Mouse (Mus musculus) mouse trophoblast stem cell (cell line): ENCODE data around the gene Ano10.

Source experiments
- in situ Hi-C, 2 experiments: fragments of 300-500 bp; cut with MseI, MboI; formaldehyde crosslinking; loops; 2 replicates in 1 of 2; 3 replicates in 1 of 2; pipeline ENCODE4 v1.15.1; 2025

Gene Ano10

GRCm38 (mm10) chr9:122245879-122246278 is 48.3 kb downstream of the Ano10 start:
- in situ Hi-C loops = loop anchor here (5.0 kb wide), 1 partner anchor 66 kb away; no protein-coding TSS in a partner anchor

- in situ Hi-C loops = loop anchor here (5.0 kb wide), 1 partner anchor 67 kb away; no protein-coding TSS in a partner anchor
These were observed 48.8 kb downstream of the Ano10 start for GRCm38 (mm10) chr9:122245471-122245870.

GRCm38 (mm10) chr9:122244800-122245165 is 49.4 kb downstream of the Ano10 start:
- in situ Hi-C loops = loop anchor here (5.0 kb wide), 1 partner anchor 68 kb away; no protein-coding TSS in a partner anchor

- in situ Hi-C loops = no loop called here
These were observed 50.0 kb downstream of the Ano10 start for GRCm38 (mm10) chr9:122244080-122244799.

GRCm38 (mm10) chr9:122243297-122243696 is 50.9 kb downstream of the Ano10 start:
- in situ Hi-C loops = no loop called here

- in situ Hi-C loops = no loop called here
These were observed 51.4 kb downstream of the Ano10 start for GRCm38 (mm10) chr9:122242856-122243255.

- in situ Hi-C loops = no loop called here
These were observed 52.3 kb downstream of the Ano10 start for GRCm38 (mm10) chr9:122241812-122242400.

GRCm38 (mm10) chr9:122240629-122241199 is 53.5 kb downstream of the Ano10 start:
- in situ Hi-C loops = no loop called here

GRCm38 (mm10) chr9:122234741-122235140 is 59.5 kb downstream of the Ano10 start:
- in situ Hi-C loops = no loop called here

GRCm38 (mm10) chr9:122233972-122234345 is 60.3 kb downstream of the Ano10 start:
- in situ Hi-C loops = no loop called here

- in situ Hi-C loops = no loop called here
These were observed 60.8 kb downstream of the Ano10 start for GRCm38 (mm10) chr9:122233316-122233971.

GRCm38 (mm10) chr9:122232912-122233311 is 61.3 kb downstream of the Ano10 start:
- in situ Hi-C loops = no loop called here

GRCm38 (mm10) chr9:122230701-122231100 is 63.5 kb downstream of the Ano10 start:
- in situ Hi-C loops = no loop called here

GRCm38 (mm10) chr9:122226419-122226818 is 67.8 kb downstream of the Ano10 start:
- in situ Hi-C loops = no loop called here

GRCm38 (mm10) chr9:122225309-122225708 is 68.9 kb downstream of the Ano10 start:
- in situ Hi-C loops = no loop called here

GRCm38 (mm10) chr9:122223005-122223404 is 71.2 kb downstream of the Ano10 start:
- in situ Hi-C loops = no loop called here

- in situ Hi-C loops = no loop called here
These were observed 74.3 kb downstream of the Ano10 start for GRCm38 (mm10) chr9:122219934-122220333.

- in situ Hi-C loops = no loop called here
These were observed 77.2 kb downstream of the Ano10 start for GRCm38 (mm10) chr9:122216945-122217529.

GRCm38 (mm10) chr9:122215118-122215517 is 79.1 kb downstream of the Ano10 start:
- in situ Hi-C loops = no loop called here

- in situ Hi-C loops = no loop called here
These were observed 85.9 kb downstream of the Ano10 start for GRCm38 (mm10) chr9:122208311-122208710.

- in situ Hi-C loops = no loop called here
These were observed 88.6 kb downstream of the Ano10 start for GRCm38 (mm10) chr9:122205543-122206200.
